Mouse (Mus musculus) liver, embryonic 13.5 days (tissue): ENCODE measurements at regions not wholly inside any gene's neighbourhood (a gene's known extent, or its start where the extent isn't known, plus 50 kb on each side); places are given as distances from the start of the nearest gene placed in this dataset.

Source experiments
- ATAC-seq: fragments of 200-750 bp; cut with Nextera tagmentation; 2 replicates; pipeline ENCODE4 v1.8.0; 2017; ENCODE audit warnings: low read depth, mild to moderate bottlenecking, moderate number of reproducible peaks, moderate library complexity
- DNase-seq: peaks from one replicate; pipeline ENCODE4 v3.0.0; 2022
- H3K27ac ChIP-seq: fragments of 300-500 bp; sonication (generic); 2 replicates; pipeline ENCODE4 v1.5.1; 2015; ENCODE audit warnings: moderate library complexity, mild to moderate bottlenecking, inconsistent platforms
- H3K27me3 ChIP-seq: fragments of 300-500 bp; sonication (generic); 2 replicates; pipeline ENCODE4 v1.6.1; 2015; ENCODE audit warnings: mild to moderate bottlenecking, inconsistent platforms
- H3K36me3 ChIP-seq: fragments of 300-500 bp; sonication (generic); 2 replicates; pipeline ENCODE4 v1.6.1; 2015; ENCODE audit warnings: mild to moderate bottlenecking, inconsistent platforms
- H3K4me1 ChIP-seq: fragments of 300-500 bp; sonication (generic); replicated peaks from 2 replicates; pipeline ENCODE4 v1.6.1; 2015; ENCODE audit warnings: inconsistent platforms
- H3K4me2 ChIP-seq: fragments of 300-500 bp; sonication (generic); 2 replicates; pipeline ENCODE4 v1.6.1; 2015; ENCODE audit warnings: inconsistent platforms, mild to moderate bottlenecking, moderate library complexity
- H3K4me3 ChIP-seq: fragments of 300-500 bp; sonication (generic); replicated peaks from 2 replicates; pipeline ENCODE4 v1.5.1; 2015; ENCODE audit warnings: mild to moderate bottlenecking, inconsistent platforms
- H3K9ac ChIP-seq: fragments of 300-500 bp; sonication (generic); 2 replicates; pipeline ENCODE4 v1.6.1; 2015; ENCODE audit warnings: mild to moderate bottlenecking, inconsistent platforms
- H3K9me3 ChIP-seq: fragments of 300-500 bp; sonication (generic); replicated peaks from 2 replicates; pipeline ENCODE4 v1.6.1; 2016; ENCODE audit warnings: inconsistent platforms
- WGBS: fragments of 180-500 bp; shearing (Covaris S2); methylation state at CpG from one replicate; pipeline ENCODE4 v1.1.7; 2015; ENCODE audit not compliant: insufficient replicate concordance; 5-methylcytosine and 5-hydroxymethylcytosine counted together

GRCm38 (mm10) chr4:62912891-62913290 lies 52.5 kb upstream of the Zfp618 start:
- no peak for ATAC-seq
- DNase-seq = no peak

More at GRCm38 (mm10) chr4:62912891-62913290, 52.5 kb upstream of the Zfp618 start:
- Histone ChIP-seq H3K4me1 (no peaks in the 10 kb centered on the region), H3K27ac (no peak overlapping the region), H3K4me3 (no peak overlapping the region), H3K9ac (no peak overlapping the region), H3K36me3 (no peaks in the 10 kb centered on the region), H3K9me3 (no peaks in the 10 kb centered on the region), H3K27me3 (no peaks in the 10 kb centered on the region), H3K4me2 (no peak overlapping the region)
- WGBS = 59% methylated on average over 4 of the region's 4 CpGs
